Mouse (Mus musculus) CH12.LX (cell line): Measurements from ENCODE around the gene Adora1. TPM values are rescaled to one million over a fixed set of nuclear protein-coding genes. Genes with fewer than 3 reads are reported as not detected.

Experiments
- DNase-seq: peaks from one replicate; pipeline ENCODE4 v3.0.0-alpha.2; 2013; ENCODE audit errors: extremely low read depth
- H3K27ac ChIP-seq: 2 replicates; pipeline ENCODE4 v1.5.1; 2012; ENCODE audit warnings: low read depth, mild to moderate bottlenecking, control low read depth, moderate library complexity; ENCODE audit not compliant: insufficient read depth
- H3K27me3 ChIP-seq: replicated peaks from 2 replicates; pipeline ENCODE3; 2012; ENCODE audit warnings: inconsistent platforms
- H3K36me3 ChIP-seq, 2 experiments: replicated peaks in 1 of 2; 2 replicates each; pipeline versions ENCODE3 to v1.6.1; 2012; ENCODE audit warnings: inconsistent platforms in 1 of 2, low read length in 1 of 2, mild to moderate bottlenecking in 1 of 2, mixed read lengths in 1 of 2, moderate library complexity in 1 of 2; ENCODE audit not compliant: control insufficient read depth in 1 of 2, insufficient read depth in 1 of 2
- H3K4me1 ChIP-seq, 2 experiments: 2 replicates each; pipeline ENCODE4 v1.6.1; 2012; ENCODE audit warnings: inconsistent platforms in 1 of 2, moderate library complexity in 1 of 2; ENCODE audit not compliant: insufficient read depth in 2 of 2, control insufficient read depth in 1 of 2
- H3K4me2 ChIP-seq: 2 replicates; pipeline ENCODE4 v1.6.1; 2012; ENCODE audit warnings: low read depth, mild to moderate bottlenecking, control low read depth; ENCODE audit not compliant: poor library complexity, insufficient read depth, severe bottlenecking
- H3K4me3 ChIP-seq, 3 experiments: fragments of 150-350 bp in 1 of 3; sonication (generic) in 1 of 3; replicated peaks in 1 of 3; 2 replicates each; pipeline versions ENCODE3 to v1.5.1; 2011 to 2012; ENCODE audit warnings: low read depth in 2 of 3, low read length in 2 of 3, mild to moderate bottlenecking in 2 of 3, moderate library complexity in 2 of 3, control low read depth in 1 of 3, improper control_type of control experiment in 1 of 3, inconsistent platforms in 1 of 3, mixed read lengths in 1 of 3; ENCODE audit not compliant: poor library complexity in 1 of 3
- H3K79me2 ChIP-seq: replicated peaks from 2 replicates; pipeline ENCODE4 v1.6.1; 2012; ENCODE audit warnings: mild to moderate bottlenecking, moderate library complexity; ENCODE audit not compliant: control insufficient read depth, poor library complexity, insufficient read depth, severe bottlenecking; ENCODE audit errors: extremely low read depth
- H3K9ac ChIP-seq: 2 replicates; pipeline ENCODE4 v1.6.1; 2012; ENCODE audit warnings: low read depth, mild to moderate bottlenecking, control low read depth, moderate library complexity; ENCODE audit not compliant: insufficient read depth
- H3K9me3 ChIP-seq: replicated peaks from 2 replicates; pipeline ENCODE3; 2012; ENCODE audit warnings: low read length, inconsistent platforms, mixed read lengths
- BHLHE40 ChIP-seq: IDR thresholded peaks from 2 replicates; pipeline ENCODE4 v1.6.1; 2011; ENCODE audit warnings: mild to moderate bottlenecking, low read depth, low read length, improper control_type of control experiment
- CHD1 ChIP-seq: IDR thresholded peaks from 2 replicates; pipeline ENCODE4 v1.6.1; 2012; ENCODE audit warnings: low read depth, low read length, improper control_type of control experiment, inconsistent platforms
- CHD2 ChIP-seq: IDR thresholded peaks from 2 replicates; pipeline ENCODE4 v1.6.1; 2011; ENCODE audit warnings: low read length, improper control_type of control experiment
- E2F4 ChIP-seq: IDR thresholded peaks from 2 replicates; pipeline ENCODE4 v1.6.1; 2011; ENCODE audit warnings: low read depth, low read length, improper control_type of control experiment; ENCODE audit not compliant: insufficient replicate concordance
- ELF1 ChIP-seq: IDR thresholded peaks from 2 replicates; pipeline ENCODE4 v1.6.1; 2014; ENCODE audit warnings: low read depth, mild to moderate bottlenecking, inconsistent platforms, low read length, improper control_type of control experiment
- EP300 ChIP-seq: IDR thresholded peaks from 2 replicates; pipeline ENCODE4 v1.6.1; 2011; ENCODE audit warnings: low read length, improper control_type of control experiment
- ETS1 ChIP-seq: conservative IDR thresholded peaks from 2 replicates; pipeline ENCODE4 v1.6.1; 2012; ENCODE audit warnings: low read depth, mild to moderate bottlenecking, inconsistent platforms, low read length, improper control_type of control experiment, moderate library complexity
- GABPA ChIP-seq: IDR thresholded peaks from 2 replicates; pipeline ENCODE4 v1.6.1; 2012; ENCODE audit warnings: low read depth, low read length, improper control_type of control experiment, inconsistent platforms; ENCODE audit not compliant: insufficient replicate concordance
- HCFC1 ChIP-seq: IDR thresholded peaks from 2 replicates; pipeline ENCODE4 v1.6.1; 2012; ENCODE audit warnings: low read depth, mild to moderate bottlenecking, inconsistent platforms, low read length, improper control_type of control experiment
- JUND ChIP-seq: conservative IDR thresholded peaks from 2 replicates; pipeline ENCODE4 v1.6.1; 2011; ENCODE audit warnings: low read depth, low read length, improper control_type of control experiment
- MAFK ChIP-seq: IDR thresholded peaks from 2 replicates; pipeline ENCODE4 v1.6.1; 2011; ENCODE audit warnings: low read length, improper control_type of control experiment; ENCODE audit not compliant: insufficient replicate concordance
- MAX ChIP-seq: IDR thresholded peaks from 2 replicates; pipeline ENCODE4 v1.6.1; 2011; ENCODE audit warnings: low read length, improper control_type of control experiment
- MXI1 ChIP-seq: IDR thresholded peaks from 2 replicates; pipeline ENCODE4 v1.6.1; 2011; ENCODE audit warnings: mild to moderate bottlenecking, low read depth, low read length, improper control_type of control experiment
- NELFE ChIP-seq: IDR thresholded peaks from 2 replicates; pipeline ENCODE4 v1.6.1; 2011; ENCODE audit warnings: low read depth, low read length, improper control_type of control experiment
- NRF1 ChIP-seq: IDR thresholded peaks from 2 replicates; pipeline ENCODE4 v1.6.1; 2014; ENCODE audit warnings: low read depth, mild to moderate bottlenecking, inconsistent platforms, low read length, improper control_type of control experiment, moderate library complexity
- PAX5 ChIP-seq: IDR thresholded peaks from 2 replicates; pipeline ENCODE4 v1.6.1; 2012; ENCODE audit warnings: low read length, inconsistent platforms, mixed read lengths
- POLR2A ChIP-seq: IDR thresholded peaks from 2 replicates; pipeline ENCODE4 v1.6.1; 2011; ENCODE audit warnings: low read depth, mild to moderate bottlenecking, improper control_type of control experiment, low read length
- RAD21 ChIP-seq: IDR thresholded peaks from 2 replicates; pipeline ENCODE4 v1.6.1; 2011; ENCODE audit warnings: low read depth, mild to moderate bottlenecking, low read length, improper control_type of control experiment, moderate library complexity
- SIN3A ChIP-seq: IDR thresholded peaks from 2 replicates; pipeline ENCODE4 v1.6.1; 2012; ENCODE audit warnings: low read length, improper control_type of control experiment, inconsistent platforms
- SMC3 ChIP-seq: IDR thresholded peaks from 2 replicates; pipeline ENCODE4 v1.6.1; 2011; ENCODE audit warnings: low read depth, low read length, improper control_type of control experiment
- TBP ChIP-seq: conservative IDR thresholded peaks from 2 replicates; pipeline ENCODE4 v1.6.1; 2011; ENCODE audit warnings: low read depth, low read length, improper control_type of control experiment
- TCF12 ChIP-seq: IDR thresholded peaks from 2 replicates; pipeline ENCODE4 v1.6.1; 2014; ENCODE audit warnings: low read depth, mild to moderate bottlenecking, inconsistent platforms, low read length, improper control_type of control experiment
- USF1 ChIP-seq: IDR thresholded peaks from 2 replicates; pipeline ENCODE4 v1.6.1; 2014; ENCODE audit warnings: low read depth, mild to moderate bottlenecking, inconsistent platforms, low read length, improper control_type of control experiment
- USF2 ChIP-seq: conservative IDR thresholded peaks from 2 replicates; pipeline ENCODE4 v1.6.1; 2011; ENCODE audit warnings: low read depth, low read length, improper control_type of control experiment
- ZC3H11A ChIP-seq: IDR thresholded peaks from 2 replicates; pipeline ENCODE4 v1.6.1; 2012; ENCODE audit warnings: low read depth, mild to moderate bottlenecking, inconsistent platforms, low read length, improper control_type of control experiment
- ZKSCAN1 ChIP-seq: IDR thresholded peaks from 2 replicates; pipeline ENCODE4 v1.6.1; 2012; ENCODE audit warnings: low read depth, inconsistent platforms, low read length, improper control_type of control experiment, borderline replicate concordance
- ZNF384 ChIP-seq: IDR thresholded peaks from 2 replicates; pipeline ENCODE4 v1.6.1; 2012; ENCODE audit warnings: low read depth, low read length, improper control_type of control experiment, inconsistent platforms
- dilution Hi-C: fragments of 300-500 bp; cut with MboI; formaldehyde crosslinking; loops from 2 replicates; pipeline ENCODE4 v1.14.3; 2020; ENCODE audit warnings: low sequenced_read_pairs; ENCODE audit not compliant: extremely low pct_unique_long_range_greater_than_20kb, extremely low pct_ligation_motif_present
- in situ Hi-C: fragments of 300-500 bp; cut with MboI; formaldehyde crosslinking; loops from 3 replicates; pipeline ENCODE4 v1.14.3; 2019; ENCODE audit warnings: low sequenced_read_pairs, low pct_ligation_motif_present, low pct_unique_long_range_greater_than_20kb, mixed read lengths
- polyA plus RNA-seq: library from polyadenylated mRNA; unstranded; fragments of >175 nt; gene quantifications from 2 replicates; pipeline ENCODE4 v1.2.1, GENCODE M21; 2012; ENCODE audit warnings: low read depth; ENCODE audit not compliant: insufficient read length
- total RNA-seq, 2 experiments: library from RNA; depleted of rRNA; stranded (reverse); fragments of 300-350 nt in 1 of 2; fragments of >200 nt in 1 of 2; gene quantifications; 2 replicates each; pipeline ENCODE4 v1.2.3; 2012 to 2014

Adora1 gene
- total and polyA plus RNA-seq, 3 experiments: 0.20 TPM; not detected in 2

DNA sequence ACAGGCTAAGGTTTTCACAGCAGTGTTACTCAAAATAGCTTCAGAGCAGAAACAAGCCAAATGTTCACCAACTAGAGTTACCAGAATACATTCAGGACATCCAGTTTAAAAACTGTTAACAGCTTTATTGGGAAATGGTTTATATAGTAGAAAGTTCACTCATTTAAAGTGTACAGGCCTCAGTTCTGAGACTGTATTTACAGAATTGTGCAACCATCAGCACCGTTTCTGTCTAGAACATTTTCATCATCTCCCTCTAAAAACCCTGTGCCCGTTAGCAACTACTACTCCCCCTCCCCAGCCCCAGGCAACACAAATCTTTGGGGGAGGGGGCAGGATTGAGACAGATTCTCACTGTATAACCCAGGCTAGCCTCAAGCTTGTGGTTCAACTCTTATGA lies 7.1 kb upstream of the Adora1 start:
- Histone ChIP-seq H3K4me2 (no peak overlapping the region), H3K9ac (no peak overlapping the region), H3K27ac (no peak overlapping the region), H3K79me2 (no peaks in the 10 kb centered on the region), H3K4me3 (no peak overlapping the region), H3K36me3 (no peaks in the 10 kb centered on the region), H3K9me3 (no peaks in the 10 kb centered on the region), H3K4me1 (peaks cover 12 to 79% of the 10 kb centered on the region in 2 experiments), H3K27me3 (no peaks in the 10 kb centered on the region)
- dilution Hi-C loops (no loop called here), in situ Hi-C loops (loop anchor here (5.0 to 10.0 kb wide), 2 partner anchors 53 to 90 kb away; no protein-coding TSS in a partner anchor)
- no peak for DNase-seq
- TF ChIP-seq BHLHE40: no peak
- no peak for TF ChIP-seq GABPA
- no peak for TF ChIP-seq CHD2
- TF ChIP-seq E2F4: no peak
- no peak for TF ChIP-seq JUND
- TF ChIP-seq, all 38 proteins: peak for 0

DNA sequence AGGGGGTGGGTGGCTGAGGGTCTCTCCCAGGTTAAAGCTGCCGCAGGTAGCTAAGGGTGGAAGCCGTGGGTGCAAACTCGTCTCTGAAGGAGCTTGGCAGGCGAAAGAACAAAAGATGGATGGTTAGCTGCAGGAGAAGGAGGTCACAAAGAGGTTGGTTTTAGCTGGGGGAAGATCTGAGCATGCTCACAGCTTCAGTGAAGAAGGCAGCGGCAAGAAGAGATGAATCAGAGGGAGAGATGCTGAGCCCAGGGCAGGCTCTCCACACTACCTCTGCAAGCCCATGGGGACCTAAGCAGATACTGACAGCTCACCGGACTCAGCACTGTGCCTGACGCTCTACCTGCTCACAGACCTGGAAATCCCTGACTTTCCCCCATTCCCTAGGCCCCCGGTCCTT lies 6.1 kb upstream of the Adora1 start:
- H3K9me3 ChIP-seq: no peaks in the 10 kb centered on the region
- peaks cover 14 to 83% of the 10 kb centered on the region in 2 experiments for H3K4me1 ChIP-seq
- DNase-seq: peak; percentile 44
- H3K4me3 ChIP-seq: peak overlapping the region in 1 of 3 experiments; percentile 6
- no peaks in the 10 kb centered on the region for H3K79me2 ChIP-seq
- no peaks in the 10 kb centered on the region for H3K36me3 ChIP-seq
- H3K4me2 ChIP-seq: no peak overlapping the region; the same call in 1 of the 2 replicates
- in situ Hi-C loops (loop anchor here (5.0 to 10.0 kb wide), 2 partner anchors 54 to 89 kb away; no protein-coding TSS in a partner anchor), dilution Hi-C loops (no loop called here)
- TF ChIP-seq NRF1 (peak; percentile 48), SIN3A (no peak), BHLHE40 (no peak)
- no peaks in the 10 kb centered on the region for H3K27me3 ChIP-seq
- H3K27ac ChIP-seq: no peak overlapping the region
- no peak overlapping the region for H3K9ac ChIP-seq

DNA sequence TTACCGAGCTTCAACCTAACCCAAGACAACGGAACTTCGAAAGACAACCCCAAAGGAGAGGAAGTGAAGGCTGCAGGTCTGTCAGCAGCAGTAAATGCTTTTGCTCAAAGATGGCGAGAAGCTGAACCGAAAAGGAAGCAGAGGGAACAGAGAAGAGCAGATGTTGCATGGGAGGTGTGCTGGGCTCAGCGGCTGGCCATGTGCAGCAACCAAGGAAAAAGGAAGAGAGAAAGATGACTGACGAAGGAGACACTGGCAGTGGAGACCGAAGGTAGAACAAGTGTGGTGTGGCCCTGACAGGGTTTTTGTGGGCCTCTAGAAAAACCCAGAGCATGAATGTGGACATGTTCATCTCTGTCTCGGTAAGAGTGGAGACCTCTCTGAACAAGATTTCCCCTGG lies 5.5 kb upstream of the Adora1 start:
- in situ Hi-C loops: loop anchor here (5.0 to 10.0 kb wide), 2 partner anchors 54 to 88 kb away; no protein-coding TSS in a partner anchor
- Histone ChIP-seq H3K4me1 (peaks cover 14 to 88% of the 10 kb centered on the region in 2 experiments), H3K9ac (peak overlapping the region; percentile 1; the same call in 1 of the 2 replicates), H3K9me3 (no peaks in the 10 kb centered on the region), H3K27ac (no peak overlapping the region; the same call in 1 of the 2 replicates), H3K79me2 (no peaks in the 10 kb centered on the region), H3K36me3 (no peaks in the 10 kb centered on the region), H3K4me3 (peak overlapping the region in 1 of 3 experiments; percentile 4), H3K4me2 (peak overlapping the region; percentile 0; the same call in 1 of the 2 replicates), H3K27me3 (no peaks in the 10 kb centered on the region)
- dilution Hi-C loops: no loop called here
- peak; percentile 52 for DNase-seq
- TF ChIP-seq ELF1: peak; percentile 36; the same call in 1 of the 2 replicates
- no peak for TF ChIP-seq CHD1
- TF ChIP-seq USF2: no peak
- TF ChIP-seq ZKSCAN1: no peak
- no peak for TF ChIP-seq POLR2A
- TF ChIP-seq TBP: no peak
- no peak for TF ChIP-seq RAD21
- no peak for TF ChIP-seq MAFK
- peak; percentile 69 for TF ChIP-seq EP300
- no peak for TF ChIP-seq ZC3H11A
- peak; percentile 60 for TF ChIP-seq TCF12
- no peak; the same call in 1 of the 2 replicates for TF ChIP-seq SMC3
- TF ChIP-seq ZNF384: no peak
- no peak for TF ChIP-seq PAX5
- TF ChIP-seq ETS1: peak; percentile 25; the same call in 1 of the 2 replicates
- no peak for TF ChIP-seq USF1
- TF ChIP-seq MAX: peak; percentile 74
- TF ChIP-seq MXI1: peak; percentile 42; the same call in 1 of the 2 replicates
- no peak for TF ChIP-seq SIN3A
- TF ChIP-seq NELFE: no peak
- TF ChIP-seq HCFC1: no peak; the same call in 1 of the 2 replicates
